Mouse (Mus musculus) myocyte (in vitro differentiated cells): ENCODE results near the gene 1700013F07Rik. TPM values are rescaled to one million over a fixed set of nuclear protein-coding genes. Genes with fewer than 3 reads are reported as not detected.

ENCODE experiments used
- H3K27me3 ChIP-seq: one replicate; pipeline ENCODE4 v1.6.1; 2011; ENCODE audit not compliant: control insufficient read depth, insufficient read depth, insufficient read length
- H3K36me3 ChIP-seq: one replicate; pipeline ENCODE4 v1.6.1; 2011; ENCODE audit not compliant: control insufficient read depth, insufficient read depth
- H3K4me2 ChIP-seq: one replicate; pipeline ENCODE4 v1.6.1; 2011; ENCODE audit warnings: low read depth, control low read depth
- H3K4me3 ChIP-seq: one replicate; pipeline ENCODE4 v1.5.1; 2011; ENCODE audit warnings: mild to moderate bottlenecking, control low read depth, moderate library complexity
- H3K79me2 ChIP-seq: one replicate; pipeline ENCODE4 v1.6.1; 2011; ENCODE audit not compliant: control insufficient read depth, insufficient read depth
- H3ac ChIP-seq: one replicate; pipeline ENCODE4 v1.6.1; 2011; ENCODE audit not compliant: control insufficient read depth, insufficient read length
- CEBPB ChIP-seq: IDR thresholded peaks from 2 replicates; pipeline ENCODE4 v1.6.1; 2011; ENCODE audit warnings: mild to moderate bottlenecking, moderate library complexity; ENCODE audit not compliant: poor library complexity, insufficient read depth, severe bottlenecking
- E2F4 ChIP-seq: IDR thresholded peaks from one replicate; pipeline ENCODE4 v1.6.1; 2011; ENCODE audit warnings: mild to moderate bottlenecking, control low read depth, moderate library complexity; ENCODE audit not compliant: insufficient read depth
- MAX ChIP-seq: IDR thresholded peaks from one replicate; pipeline ENCODE4 v1.6.1; 2011; ENCODE audit warnings: low read depth, mild to moderate bottlenecking, control low read depth
- MYOD1 ChIP-seq, 3 experiments: IDR thresholded peaks; one replicate each; pipeline ENCODE4 v1.6.1; 2011; ENCODE audit warnings: control low read depth in 2 of 3, low read depth in 2 of 3, mild to moderate bottlenecking in 2 of 3, moderate library complexity in 1 of 3; ENCODE audit not compliant: insufficient read length in 2 of 3, control insufficient read depth in 1 of 3
- MYOG ChIP-seq, 3 experiments: IDR thresholded peaks; one replicate each; pipeline ENCODE4 v1.6.1; 2011; ENCODE audit warnings: control low read depth in 2 of 3, low read depth in 2 of 3, mild to moderate bottlenecking in 2 of 3; ENCODE audit not compliant: insufficient read length in 2 of 3, control insufficient read depth in 1 of 3, insufficient read depth in 1 of 3
- POLR2A ChIP-seq: IDR thresholded peaks from one replicate; pipeline ENCODE4 v1.6.1; 2011; ENCODE audit warnings: low read depth, mild to moderate bottlenecking, control low read depth, moderate library complexity; ENCODE audit not compliant: insufficient read length
- POLR2AphosphoS2 ChIP-seq: IDR thresholded peaks from one replicate; pipeline ENCODE4 v1.6.1; 2011; ENCODE audit warnings: low read depth, control low read depth; ENCODE audit not compliant: insufficient read length
- REST ChIP-seq: IDR thresholded peaks from one replicate; pipeline ENCODE4 v1.6.1; 2011; ENCODE audit warnings: mild to moderate bottlenecking, control low read depth, moderate library complexity; ENCODE audit not compliant: insufficient read depth, insufficient read length
- SRF ChIP-seq: IDR thresholded peaks from one replicate; pipeline ENCODE4 v1.6.1; 2011; ENCODE audit warnings: low read depth; ENCODE audit not compliant: control insufficient read depth, insufficient read length
- TCF12 ChIP-seq: IDR thresholded peaks from one replicate; pipeline ENCODE4 v1.6.1; 2011; ENCODE audit warnings: mild to moderate bottlenecking, control low read depth; ENCODE audit not compliant: poor library complexity, insufficient read depth, severe bottlenecking
- TCF3 ChIP-seq: IDR thresholded peaks from one replicate; pipeline ENCODE4 v1.6.1; 2011; ENCODE audit warnings: low read depth, control low read depth; ENCODE audit not compliant: insufficient read length
- USF1 ChIP-seq: IDR thresholded peaks from one replicate; pipeline ENCODE4 v1.6.1; 2011; ENCODE audit warnings: low read depth, mild to moderate bottlenecking, control low read depth, moderate library complexity
- polyA plus RNA-seq: library from polyadenylated mRNA; unstranded; fragments of >200 nt; fragmentation: generic; extraction: Trizol; gene quantifications from one replicate; pipeline ENCODE4 v1.2.1, GENCODE M21; 2012; ENCODE audit warnings: missing spikeins

1700013F07Rik gene
- polyA plus RNA-seq: 0.76 TPM

GRCm38 (mm10) chr3:108533951-108534350, at the start of gene 1700013F07Rik:
Gene 1700013F07Rik, plus strand, starts transcription at chr3:108534150.
- H3K4me2 ChIP-seq: no peak within 1 kb of the TSS

DNA sequence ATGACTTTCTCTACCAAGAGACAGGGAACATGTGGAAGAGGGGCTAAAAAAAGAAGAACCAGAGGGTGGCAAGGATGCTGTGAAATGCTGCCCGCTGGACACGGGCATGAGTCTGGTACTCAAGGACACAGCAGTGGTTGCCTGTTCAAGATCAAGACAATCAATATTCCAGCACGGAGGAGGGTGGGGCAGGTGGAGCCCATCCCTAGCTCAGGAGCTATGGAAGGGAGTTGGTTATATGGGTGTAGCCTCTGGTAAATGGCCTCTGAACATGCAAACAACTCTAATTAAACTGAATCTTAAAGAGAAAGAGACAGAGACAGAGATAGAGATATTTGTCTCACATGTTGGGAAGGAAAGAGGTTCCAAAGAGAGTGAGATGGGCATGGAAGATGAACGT, 49.2 kb upstream of the 1700013F07Rik start:
- Histone ChIP-seq H3K27me3 (peaks cover 37% of the 10 kb centered on the region), H3K36me3 (no peaks in the 10 kb centered on the region), H3K4me2 (no peak overlapping the region), H3K79me2 (no peaks in the 10 kb centered on the region), H3ac (no peak overlapping the region), H3K4me3 (no peak overlapping the region)
- TF ChIP-seq SRF: no peak
- no peak for TF ChIP-seq CEBPB
- no peak for TF ChIP-seq TCF12
- TF ChIP-seq MYOD1 (IDR thresholded peaks at IDR 0.05; ENCODE audit: control insufficient read depth in 1 of 3, insufficient read length in 2 of 3, low read depth in 2 of 3): no peak
- TF ChIP-seq MAX: no peak
- no peak for TF ChIP-seq USF1
- TF ChIP-seq POLR2A: no peak
- TF ChIP-seq E2F4: no peak
- no peak for TF ChIP-seq REST
- TF ChIP-seq MYOG (IDR thresholded peaks at IDR 0.05; ENCODE audit: control insufficient read depth in 1 of 3, insufficient read depth in 1 of 3, insufficient read length in 2 of 3, low read depth in 2 of 3): no peak
- TF ChIP-seq POLR2AphosphoS2: no peak
- TF ChIP-seq TCF3: no peak

More at GRCm38 (mm10) chr3:108533951-108534350, at the start of gene 1700013F07Rik:
- TF ChIP-seq POLR2AphosphoS2: no peak
- no peak for TF ChIP-seq USF1
- TF ChIP-seq SRF: no peak
- TF ChIP-seq MAX: no peak
- no peak for TF ChIP-seq POLR2A
- no peak for TF ChIP-seq CEBPB
- no peak for TF ChIP-seq TCF12
- no peak for TF ChIP-seq REST
- no peak for TF ChIP-seq MYOD1 (IDR thresholded peaks at IDR 0.05; ENCODE audit: control insufficient read depth in 1 of 3, insufficient read length in 2 of 3, low read depth in 2 of 3)
- no peak for TF ChIP-seq E2F4
- no peak for TF ChIP-seq MYOG (IDR thresholded peaks at IDR 0.05; ENCODE audit: control insufficient read depth in 1 of 3, insufficient read depth in 1 of 3, insufficient read length in 2 of 3, low read depth in 2 of 3)
- TF ChIP-seq TCF3: no peak
- Histone ChIP-seq H3K36me3 (no peaks in the 10 kb centered on the region), H3K79me2 (no peaks in the 10 kb centered on the region), H3K4me3 (no peak within 1 kb of the TSS), H3K27me3 (peaks cover 32% of the 10 kb centered on the region), H3ac (no peak within 1 kb of the TSS)

DNA sequence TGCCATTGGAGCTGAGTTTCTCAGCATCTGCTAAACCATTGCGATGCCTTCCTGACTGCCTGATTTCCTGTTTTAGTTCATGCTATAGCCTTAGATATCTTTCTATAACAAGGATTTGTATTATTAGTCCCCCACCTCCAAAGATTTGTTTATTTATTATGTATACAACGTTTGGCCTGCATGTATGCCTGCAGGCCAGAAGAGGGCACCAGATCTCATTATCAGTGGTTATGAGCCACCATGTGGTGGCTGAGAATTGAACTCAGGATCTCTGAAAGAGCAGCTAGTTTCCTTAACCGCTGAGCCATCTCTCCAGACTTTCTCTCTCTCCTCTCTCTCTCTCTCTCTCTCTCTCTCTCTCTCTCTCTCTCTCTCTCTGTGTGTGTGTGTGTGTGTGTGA, 44.0 kb upstream of the 1700013F07Rik start:
- no peak for TF ChIP-seq MYOD1 (IDR thresholded peaks at IDR 0.05; ENCODE audit: control insufficient read depth in 1 of 3, insufficient read length in 2 of 3, low read depth in 2 of 3)
- no peak for TF ChIP-seq POLR2A
- no peak for TF ChIP-seq REST
- TF ChIP-seq POLR2AphosphoS2: no peak
- no peak for TF ChIP-seq CEBPB
- no peak for TF ChIP-seq MYOG (IDR thresholded peaks at IDR 0.05; ENCODE audit: control insufficient read depth in 1 of 3, insufficient read depth in 1 of 3, insufficient read length in 2 of 3, low read depth in 2 of 3)

GRCm38 (mm10) chr3:108494861-108495474, 39.0 kb upstream of the 1700013F07Rik start:
- Histone ChIP-seq H3K4me2 (no peak overlapping the region), H3K27me3 (peaks cover 61% of the 10 kb centered on the region), H3K4me3 (no peak overlapping the region), H3K36me3 (no peaks in the 10 kb centered on the region), H3ac (no peak overlapping the region), H3K79me2 (no peaks in the 10 kb centered on the region)
- no peak for TF ChIP-seq USF1
- no peak for TF ChIP-seq CEBPB
- no peak for TF ChIP-seq MYOG (IDR thresholded peaks at IDR 0.05; ENCODE audit: control insufficient read depth in 1 of 3, insufficient read depth in 1 of 3, insufficient read length in 2 of 3, low read depth in 2 of 3)
- no peak for TF ChIP-seq TCF12
- no peak for TF ChIP-seq E2F4
- no peak for TF ChIP-seq POLR2AphosphoS2
- no peak for TF ChIP-seq TCF3
- TF ChIP-seq MYOD1 (IDR thresholded peaks at IDR 0.05; ENCODE audit: control insufficient read depth in 1 of 3, insufficient read length in 2 of 3, low read depth in 2 of 3): no peak
- TF ChIP-seq SRF: no peak

More for the DNA sequence above, 44.0 kb upstream of the 1700013F07Rik start:
- no peaks in the 10 kb centered on the region for H3K36me3 ChIP-seq
- H3K4me2 ChIP-seq: no peak overlapping the region
- H3K79me2 ChIP-seq: no peaks in the 10 kb centered on the region
- no peak overlapping the region for H3ac ChIP-seq
- H3K4me3 ChIP-seq: no peak overlapping the region
- H3K27me3 ChIP-seq: peaks cover 41% of the 10 kb centered on the region

DNA sequence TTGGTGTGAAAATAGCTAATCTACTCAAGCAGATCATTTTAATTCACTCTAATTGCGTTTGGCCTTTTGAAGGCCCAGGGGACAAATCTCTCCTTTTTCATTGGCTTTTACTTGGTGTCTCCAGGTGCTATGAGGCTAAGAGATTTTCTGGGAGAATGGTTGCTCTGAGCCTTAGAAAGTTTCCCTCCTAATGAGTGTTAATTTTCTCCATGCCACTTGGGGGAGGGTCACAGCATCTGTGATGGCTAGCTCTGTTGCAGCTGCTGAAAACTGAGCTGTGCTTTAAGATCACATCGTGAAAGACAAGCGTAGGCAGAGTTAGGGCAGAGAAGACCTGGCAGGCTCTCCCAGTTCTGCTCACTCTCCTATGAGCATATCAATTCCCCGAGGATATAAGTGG, 38.5 kb upstream of the 1700013F07Rik start:
- Histone ChIP-seq H3ac (no peak overlapping the region), H3K79me2 (no peaks in the 10 kb centered on the region), H3K4me2 (no peak overlapping the region), H3K27me3 (peaks cover 65% of the 10 kb centered on the region), H3K4me3 (no peak overlapping the region), H3K36me3 (no peaks in the 10 kb centered on the region)
- TF ChIP-seq USF1: no peak
- no peak for TF ChIP-seq SRF
- no peak for TF ChIP-seq CEBPB
- TF ChIP-seq REST: no peak
- no peak for TF ChIP-seq MYOD1 (IDR thresholded peaks at IDR 0.05; ENCODE audit: control insufficient read depth in 1 of 3, insufficient read length in 2 of 3, low read depth in 2 of 3)
- TF ChIP-seq POLR2A: no peak
- TF ChIP-seq POLR2AphosphoS2: no peak
- TF ChIP-seq E2F4: no peak
- no peak for TF ChIP-seq TCF3
- TF ChIP-seq MYOG (IDR thresholded peaks at IDR 0.05; ENCODE audit: control insufficient read depth in 1 of 3, insufficient read depth in 1 of 3, insufficient read length in 2 of 3, low read depth in 2 of 3): no peak
- TF ChIP-seq MAX: no peak
- TF ChIP-seq TCF12: no peak
